Mouse (Mus musculus) neural tube, embryonic 12.5 days (tissue): Measurements from ENCODE around the gene Gm26661. TPM values are rescaled to one million over a fixed set of nuclear protein-coding genes. Genes with fewer than 3 reads are reported as not detected.

Experiments
- ATAC-seq: fragments of 200-750 bp; cut with Nextera tagmentation; 2 replicates; pipeline ENCODE4 v1.8.0; 2017; ENCODE audit warnings: low read depth, mild to moderate bottlenecking, moderate TSS enrichment, moderate library complexity; ENCODE audit not compliant: low FRiP score
- H3K27ac ChIP-seq: fragments of 300-500 bp; sonication (generic); 2 replicates; pipeline ENCODE4 v1.5.1; 2016
- H3K27me3 ChIP-seq: fragments of 300-500 bp; sonication (generic); replicated peaks from 2 replicates; pipeline ENCODE4 v1.6.1; 2016; ENCODE audit warnings: mild to moderate bottlenecking
- H3K36me3 ChIP-seq: fragments of 300-500 bp; sonication (generic); 2 replicates; pipeline ENCODE4 v1.6.1; 2016; ENCODE audit warnings: mild to moderate bottlenecking
- H3K4me1 ChIP-seq: fragments of 300-500 bp; sonication (generic); 2 replicates; pipeline ENCODE4 v1.6.1; 2016
- H3K4me2 ChIP-seq: fragments of 300-500 bp; sonication (generic); replicated peaks from 2 replicates; pipeline ENCODE4 v1.6.1; 2016; ENCODE audit warnings: mild to moderate bottlenecking
- H3K4me3 ChIP-seq: fragments of 300-500 bp; sonication (generic); 2 replicates; pipeline ENCODE4 v1.5.1; 2016
- H3K9ac ChIP-seq: fragments of 300-500 bp; sonication (generic); 2 replicates; pipeline ENCODE4 v1.6.1; 2016; ENCODE audit warnings: mild to moderate bottlenecking
- H3K9me3 ChIP-seq: fragments of 300-500 bp; sonication (generic); 2 replicates; pipeline ENCODE4 v1.6.1; 2016; ENCODE audit warnings: mild to moderate bottlenecking
- WGBS: fragments of 180-500 bp; shearing (Covaris S2); methylation state at CpG from one replicate; pipeline ENCODE4 v1.1.7; 2016; 5-methylcytosine and 5-hydroxymethylcytosine counted together
- polyA plus RNA-seq: library from polyadenylated mRNA; unstranded; fragments of >200 nt; fragmentation: Nextera tagmentation; extraction: Ambion mirVana; gene quantifications from 2 replicates; pipeline ENCODE4 v1.2.1, GENCODE M21; 2016

The Gm26661 gene
- polyA plus RNA-seq, 1 experiment from 2014 or later = not detected

GRCm38 (mm10) chr14:7826151-7826937, 35.0 kb downstream of the Gm26661 start:
- peak; percentile 44; the same call in 1 of the 2 replicates for ATAC-seq
- no peaks in the 10 kb centered on the region for H3K36me3 ChIP-seq
- H3K4me2 ChIP-seq = no peak overlapping the region; the same call in 1 of the 2 replicates
- no peak overlapping the region for H3K4me3 ChIP-seq
- no peaks in the 10 kb centered on the region for H3K27me3 ChIP-seq
- 0 out of 2 replicates have a peak, but pooled peaks cover 4% of the 10 kb centered on the region for H3K9me3 ChIP-seq
- H3K4me1 ChIP-seq = peaks cover 28% of the 10 kb centered on the region
- no peak overlapping the region for H3K9ac ChIP-seq
- 23% methylated on average over 10 of the region's 10 CpGs for WGBS
- no peak overlapping the region for H3K27ac ChIP-seq

- no peak overlapping the region for H3K9ac ChIP-seq
- no peak for ATAC-seq
- H3K27ac ChIP-seq = no peak overlapping the region
- no peaks in the 10 kb centered on the region for H3K36me3 ChIP-seq
- H3K9me3 ChIP-seq = 0 out of 2 replicates have a peak, but pooled peaks cover 4% of the 10 kb centered on the region
- H3K27me3 ChIP-seq = no peaks in the 10 kb centered on the region
- WGBS = 76% methylated on average over 2 of the region's 2 CpGs
- peaks cover 23% of the 10 kb centered on the region for H3K4me1 ChIP-seq
- H3K4me3 ChIP-seq = no peak overlapping the region
- no peak overlapping the region for H3K4me2 ChIP-seq
Observed at GRCm38 (mm10) chr14:7829181-7829580, 37.8 kb downstream of the Gm26661 start.

- Histone ChIP-seq H3K9ac (no peak overlapping the region), H3K4me3 (no peak overlapping the region), H3K36me3 (no peaks in the 10 kb centered on the region), H3K9me3 (0 out of 2 replicates have a peak, but pooled peaks cover 4% of the 10 kb centered on the region), H3K27me3 (no peaks in the 10 kb centered on the region), H3K4me1 (peaks cover 6% of the 10 kb centered on the region), H3K27ac (no peak overlapping the region), H3K4me2 (no peak overlapping the region)
- ATAC-seq = no peak
- WGBS = 61% methylated on average over 1 of the region's 1 CpGs
Observed at GRCm38 (mm10) chr14:7831770-7832439, 40.5 kb downstream of the Gm26661 start.

- peaks cover 6% of the 10 kb centered on the region for H3K4me1 ChIP-seq
- H3K9ac ChIP-seq = no peak overlapping the region
- H3K27me3 ChIP-seq = no peaks in the 10 kb centered on the region
- no peak overlapping the region for H3K4me3 ChIP-seq
- no peak overlapping the region for H3K27ac ChIP-seq
- H3K36me3 ChIP-seq = no peaks in the 10 kb centered on the region
- no peak for ATAC-seq
- H3K9me3 ChIP-seq = 0 out of 2 replicates have a peak, but pooled peaks cover 4% of the 10 kb centered on the region
- WGBS = 93% methylated on average over 5 of the region's 5 CpGs
- H3K4me2 ChIP-seq = no peak overlapping the region
Observed at GRCm38 (mm10) chr14:7832440-7832783, 41.0 kb downstream of the Gm26661 start.

GRCm38 (mm10) chr14:7833458-7833857, 42.1 kb downstream of the Gm26661 start:
- ATAC-seq = no peak
- 60% methylated on average over 4 of the region's 4 CpGs for WGBS
- H3K4me3 ChIP-seq = no peak overlapping the region

GRCm38 (mm10) chr14:7838564-7839089, 47.2 kb downstream of the Gm26661 start:
- ATAC-seq = no peak
- 86% methylated on average over 5 of the region's 5 CpGs for WGBS
- Histone ChIP-seq H3K4me2 (no peak overlapping the region), H3K36me3 (no peaks in the 10 kb centered on the region), H3K4me1 (peaks cover under 1% of the 10 kb centered on the region; the same call in 1 of the 2 replicates), H3K27me3 (no peaks in the 10 kb centered on the region), H3K9ac (no peak overlapping the region), H3K9me3 (no peaks in the 10 kb centered on the region), H3K4me3 (no peak overlapping the region), H3K27ac (no peak overlapping the region)

More at GRCm38 (mm10) chr14:7833458-7833857, 42.1 kb downstream of the Gm26661 start:
- Histone ChIP-seq H3K27ac (no peak overlapping the region), H3K36me3 (no peaks in the 10 kb centered on the region), H3K9ac (no peak overlapping the region), H3K4me2 (no peak overlapping the region), H3K4me1 (peaks cover 6% of the 10 kb centered on the region), H3K9me3 (0 out of 2 replicates have a peak, but pooled peaks cover 4% of the 10 kb centered on the region), H3K27me3 (no peaks in the 10 kb centered on the region)

GRCm38 (mm10) chr14:7839950-7840514, 48.6 kb downstream of the Gm26661 start:
- Histone ChIP-seq H3K4me2 (no peak overlapping the region), H3K27me3 (no peaks in the 10 kb centered on the region), H3K27ac (no peak overlapping the region), H3K36me3 (no peaks in the 10 kb centered on the region), H3K9ac (no peak overlapping the region), H3K4me1 (no peaks in the 10 kb centered on the region), H3K9me3 (no peaks in the 10 kb centered on the region), H3K4me3 (no peak overlapping the region)
- WGBS = 56% methylated on average over 8 of the region's 8 CpGs
- ATAC-seq = no peak

Other genes starting within 250 kb of the Gm26661 start
- gene Gm3558, start 223.0 kb upstream of the Gm26661 start, polyA plus RNA-seq = 1.9 and 2.7 TPM in 2 replicates
- not detected in 2 replicates for gene Gm10338, start 196.0 kb upstream of the Gm26661 start, polyA plus RNA-seq
- not detected in 2 replicates for gene Gm10128, start 147.6 kb upstream of the Gm26661 start, polyA plus RNA-seq
- gene Flnb, start 26.4 kb downstream of the Gm26661 start, polyA plus RNA-seq = 16.2 and 16.8 TPM in 2 replicates
- not detected in 2 replicates for gene Gm45521, start 165.7 kb downstream of the Gm26661 start, polyA plus RNA-seq
- 0.04 and 0.15 TPM in 2 replicates for gene Dnase1l3, start 203.0 kb downstream of the Gm26661 start, polyA plus RNA-seq
- 20.0 and 20.1 TPM in 2 replicates for gene Abhd6, start 211.3 kb downstream of the Gm26661 start, polyA plus RNA-seq